Mouse (Mus musculus) kidney, postnatal 36 days (tissue): ENCODE results near the gene Nfu1.

Experiments used
- DNase-seq, 2 experiments: peaks; one replicate each; pipeline ENCODE4 v3.0.0; 2021 to 2022; ENCODE audit warnings: mixed read lengths in 2 of 2

Gene Nfu1

DNA sequence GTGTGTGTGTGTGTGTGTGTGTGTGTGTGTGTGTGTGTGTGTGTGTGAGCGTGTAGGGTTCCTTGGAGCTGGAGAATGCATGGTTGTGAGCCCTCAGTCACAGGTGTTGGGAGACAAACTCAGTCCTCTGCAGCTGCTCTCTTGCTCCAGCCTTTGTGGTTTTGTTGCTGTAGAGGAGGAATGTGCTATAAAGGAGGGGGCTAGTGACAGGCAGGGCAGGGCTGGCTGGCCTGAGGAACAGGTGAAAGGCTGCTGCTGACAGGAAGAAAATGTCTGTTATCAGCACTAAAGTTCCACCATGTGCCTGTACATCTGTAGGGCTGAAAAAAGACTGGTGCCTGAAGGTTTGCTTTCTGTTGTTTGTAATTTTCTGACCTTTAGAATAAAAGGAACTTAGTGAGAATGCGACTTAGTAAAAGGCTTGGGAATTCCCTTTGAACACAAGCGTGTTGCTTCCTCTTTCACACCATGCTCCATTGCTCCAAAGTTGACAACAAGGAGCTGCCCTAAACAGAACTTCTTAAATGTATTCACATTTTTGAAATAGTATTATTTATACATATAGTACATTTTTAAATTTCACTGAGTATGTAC lies 66.2 kb downstream of the Nfu1 start:
- DNase-seq = no peak
